Mouse (Mus musculus): ENCODE results near the gene Krt71. TPM values are rescaled to one million over a fixed set of nuclear protein-coding genes. Genes with fewer than 3 reads are reported as not detected.

Krt71 gene
- total RNA-seq (2021) = not detected
- long read RNA-seq, experiment 1 = 0 reads
- long read RNA-seq, experiment 2 = 0 reads

DNA sequence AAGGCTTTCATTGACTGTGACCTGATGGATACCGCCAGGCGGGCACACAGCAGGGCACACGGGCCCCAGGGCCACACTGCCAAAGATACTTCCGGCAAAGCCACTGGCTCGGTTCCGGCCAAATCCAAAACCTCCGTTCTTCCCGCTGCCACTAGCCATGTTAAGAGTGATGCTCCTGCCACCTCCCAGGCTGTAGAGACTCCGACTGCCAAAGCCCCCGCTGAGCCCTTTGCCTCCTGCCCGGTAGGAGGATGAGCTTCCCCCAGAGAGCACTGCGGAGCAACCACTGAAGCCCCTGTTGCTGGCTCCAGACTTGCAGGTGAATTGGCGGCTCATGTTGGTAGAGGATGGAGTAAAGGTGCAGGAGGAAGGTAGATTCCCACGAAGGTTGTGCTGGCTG lies at the start of gene Krt71:
TSS of gene Krt71 (minus strand) at position 399 of the 400 bp plus-strand sequence.
- DNase-seq = no peak
- intact Hi-C loops (cut with DNase I) = no loop called here

GRCm38 (mm10) chr15:101790867-101791266 lies 48.0 kb upstream of the Krt71 start:
- intact Hi-C loops (cut with DNase I) = no loop called here

GRCm38 (mm10) chr15:101786360-101786759 lies 43.5 kb upstream of the Krt71 start, which contains the start of gene Krt72:
Gene Krt72 (minus strand): TSS chr15:101786460.
- no peak for DNase-seq
- intact Hi-C loops (cut with DNase I) = no loop called here

More at GRCm38 (mm10) chr15:101790867-101791266, 48.0 kb upstream of the Krt71 start:
- DNase-seq = no peak

DNA sequence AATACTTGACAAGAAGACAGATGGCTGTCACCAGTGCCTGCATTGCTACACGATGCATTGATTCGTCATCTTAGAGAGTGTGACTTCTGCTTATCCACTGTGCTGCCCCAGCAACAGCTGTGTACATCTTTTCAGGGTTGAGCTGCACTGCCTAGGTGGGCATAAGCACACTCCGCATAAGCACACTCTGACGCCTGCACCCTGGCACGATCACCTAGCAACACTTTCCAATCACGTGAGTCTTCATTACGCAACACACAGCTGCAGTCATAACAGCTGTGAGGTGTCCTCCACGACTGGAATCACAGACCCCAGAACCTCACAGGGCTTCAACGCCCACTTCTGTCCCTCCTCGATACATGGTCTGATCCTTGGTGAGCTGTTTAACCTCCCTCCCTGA lies 30.5 kb upstream of the Krt71 start:
- intact Hi-C loops (cut with DNase I) = loop anchor here (2.0 kb wide), 3 partner anchors 253 to 435 kb away; no protein-coding TSS in a partner anchor
- DNase-seq = no peak

DNA sequence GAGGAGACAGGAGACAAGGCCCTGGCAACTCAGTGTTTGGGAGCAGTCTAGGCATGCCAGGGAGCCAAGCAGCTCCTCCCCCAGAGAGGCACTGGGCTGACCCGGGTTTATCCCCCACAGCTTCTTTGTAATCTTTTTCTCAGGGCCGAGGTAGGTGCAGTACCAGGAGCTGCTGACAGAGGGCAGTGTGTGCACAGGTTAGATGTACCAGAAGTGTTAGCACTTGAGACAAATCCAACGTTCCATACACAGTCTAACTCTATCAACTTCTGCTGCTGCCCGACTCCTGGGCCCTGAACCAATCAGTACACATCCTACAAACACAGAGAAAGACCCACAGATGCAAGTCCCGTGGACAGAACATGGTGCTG lies 29.8 kb upstream of the Krt71 start:
- intact Hi-C loops (cut with DNase I) = loop anchor here (1.0 to 2.0 kb wide), 5 partner anchors 201 to 434 kb away; no protein-coding TSS in a partner anchor

DNA sequence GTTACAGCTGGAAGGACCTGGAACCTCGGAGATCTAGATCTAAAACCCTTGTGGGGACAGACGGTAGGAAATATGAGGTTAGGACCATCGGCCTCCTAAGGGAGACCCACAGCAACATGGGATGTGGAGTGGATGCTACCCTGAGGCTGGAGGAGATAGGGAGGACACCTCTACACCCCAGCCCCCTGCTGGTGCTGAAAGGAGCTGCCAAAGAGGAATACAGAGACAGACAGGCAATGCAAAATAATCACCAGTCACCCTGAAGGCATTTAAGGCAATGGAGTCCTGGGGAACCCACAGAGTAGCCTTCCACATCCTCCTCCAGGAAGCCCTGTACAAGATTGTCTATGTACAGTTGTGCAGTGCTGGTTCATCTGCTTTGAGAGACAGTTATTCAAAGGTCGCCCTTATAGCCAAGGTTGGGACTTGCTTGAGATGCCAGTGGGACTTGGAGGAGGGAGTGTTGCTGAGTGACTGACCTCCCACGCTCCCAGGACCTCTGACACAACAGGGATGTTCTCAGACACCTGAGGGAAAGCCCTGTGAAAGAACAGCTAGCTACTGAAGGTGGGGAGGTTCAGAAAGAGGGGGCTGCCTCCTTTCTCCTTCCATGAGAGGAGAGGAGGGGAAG lies 29.3 kb upstream of the Krt71 start:
- intact Hi-C loops (cut with DNase I) = loop anchor here (1.0 to 2.0 kb wide), 5 partner anchors 201 to 433 kb away; no protein-coding TSS in a partner anchor

More for the DNA sequence above, 29.8 kb upstream of the Krt71 start:
- peak; percentile 83 to 90 for DNase-seq

GRCm38 (mm10) chr15:101770226-101770625 lies 27.3 kb upstream of the Krt71 start:
- intact Hi-C loops (cut with DNase I) = no loop called here
- no peak for DNase-seq

More for the DNA sequence above, 29.3 kb upstream of the Krt71 start:
- peak; percentile 8 to 26 for DNase-seq

- intact Hi-C loops (cut with DNase I) = no loop called here
- DNase-seq = no peak
Measured at GRCm38 (mm10) chr15:101737786-101738185, 5.1 kb downstream of the Krt71 start.

GRCm38 (mm10) chr15:101730653-101731052 lies 12.3 kb downstream of the Krt71 start:
- intact Hi-C loops (cut with DNase I) = no loop called here
- DNase-seq = no peak

DNA sequence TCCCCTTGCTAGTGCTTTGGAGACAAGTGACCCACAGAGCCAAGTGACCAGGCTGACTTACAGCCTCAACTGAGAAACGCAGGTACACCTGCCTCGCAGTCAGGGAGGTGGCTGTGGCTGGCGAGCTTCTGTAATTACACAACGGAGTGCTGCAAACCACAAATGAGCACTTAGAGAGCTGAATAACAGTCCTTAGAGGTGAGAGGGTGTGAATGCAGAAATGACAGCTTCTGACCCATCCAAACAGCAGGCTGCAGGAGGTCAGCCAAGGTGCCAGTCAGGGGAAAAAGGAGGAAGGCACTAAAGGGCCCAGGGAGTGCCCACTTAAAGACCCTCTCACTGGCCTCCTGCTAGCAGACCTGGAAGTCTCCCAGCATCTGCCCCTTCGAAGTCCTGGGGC lies 18.2 kb downstream of the Krt71 start:
- intact Hi-C loops (cut with DNase I) = no loop called here
- DNase-seq = no peak

DNA sequence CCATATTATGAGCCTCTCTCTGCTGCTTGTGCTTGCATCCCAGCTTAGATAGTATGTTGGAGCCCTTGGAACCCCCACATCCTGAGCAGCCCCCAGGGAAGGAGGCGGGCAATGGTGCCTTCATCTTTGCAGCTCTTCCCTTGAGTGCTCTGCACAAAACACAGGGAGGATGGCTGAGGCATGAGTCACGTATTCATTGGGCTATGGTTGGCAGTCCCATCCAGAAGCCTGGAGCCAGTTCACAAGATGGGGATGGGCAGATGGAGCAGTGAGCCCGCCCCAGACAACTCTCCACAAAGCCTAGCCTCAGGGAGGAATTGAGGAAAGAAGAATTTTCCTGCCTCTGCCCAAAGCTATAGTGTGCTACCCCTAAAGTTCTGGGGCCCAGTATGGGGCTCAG lies 27.1 kb downstream of the Krt71 start:
- intact Hi-C loops (cut with DNase I) = no loop called here

GRCm38 (mm10) chr15:101714356-101714755 lies 28.6 kb downstream of the Krt71 start:
- intact Hi-C loops (cut with DNase I) = no loop called here
- no peak for DNase-seq

More for the DNA sequence above, 27.1 kb downstream of the Krt71 start:
- DNase-seq = no peak

DNA sequence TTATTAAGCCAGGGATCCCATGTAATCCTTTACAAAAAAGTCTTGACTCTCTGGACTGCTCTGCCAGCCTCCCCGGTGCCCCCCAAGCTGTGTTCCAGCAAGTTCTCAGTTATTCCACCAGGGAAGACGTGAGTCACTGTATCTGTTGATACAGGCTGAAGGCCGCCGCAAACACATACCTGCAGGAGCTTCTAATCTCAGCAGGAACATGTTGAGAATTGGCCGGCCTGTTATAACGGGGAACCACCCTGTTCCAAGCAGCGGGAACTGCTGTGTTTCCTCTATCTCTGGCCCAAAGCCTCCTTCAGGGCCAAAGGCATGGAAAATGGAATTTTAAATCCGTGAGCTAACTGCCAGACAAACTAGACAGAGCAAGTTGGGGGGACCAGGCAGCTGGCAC lies 29.2 kb downstream of the Krt71 start:
- no peak for DNase-seq
- intact Hi-C loops (cut with DNase I) = no loop called here

DNA sequence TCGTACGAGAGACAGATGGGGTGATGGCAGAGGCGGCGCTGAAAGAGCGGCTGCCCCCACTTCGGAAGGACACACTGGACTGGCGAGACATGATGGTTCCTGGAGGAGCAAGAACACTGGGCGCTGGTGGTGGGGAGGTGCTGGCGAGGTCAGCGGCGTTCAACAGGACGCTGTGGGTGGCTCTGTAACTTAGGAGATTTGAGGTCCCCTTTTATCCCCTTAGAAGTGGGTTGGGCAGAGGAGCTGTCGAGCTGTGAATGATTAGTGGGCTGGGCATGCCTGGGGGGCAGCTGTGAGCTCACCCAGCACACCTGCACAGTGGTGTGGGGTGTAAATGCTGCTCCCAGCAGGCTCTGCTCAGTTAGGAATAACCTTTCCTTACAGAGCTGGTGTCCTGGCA lies 30.2 kb downstream of the Krt71 start, which contains the start of gene Krt5:
TSS of gene Krt5 (minus strand) at position 179 of the 400 bp plus-strand sequence.
- intact Hi-C loops (cut with DNase I) = no loop called here
- no peak for DNase-seq

- intact Hi-C loops (cut with DNase I) = no loop called here
- no peak for DNase-seq
Measured at GRCm38 (mm10) chr15:101708683-101709082, 34.2 kb downstream of the Krt71 start.

DNA sequence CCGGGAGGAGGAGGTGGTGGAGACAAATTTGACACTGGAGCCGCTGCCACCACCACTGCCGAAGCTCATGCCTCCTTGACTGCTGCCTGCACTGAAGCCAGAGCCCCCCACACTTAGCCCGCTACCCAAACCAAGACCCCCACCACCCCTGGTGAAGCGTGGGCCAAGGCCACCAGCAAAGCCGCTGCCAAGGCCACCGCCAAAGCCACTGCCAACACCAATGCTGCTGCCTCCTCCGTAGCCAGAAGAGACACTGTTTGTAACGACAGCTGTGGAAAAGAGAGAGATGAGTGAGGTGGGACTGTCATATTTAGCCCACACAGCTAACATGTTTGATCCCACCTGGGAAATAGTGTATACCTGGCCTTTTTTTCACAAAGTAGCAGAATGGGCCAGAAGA lies 35.5 kb downstream of the Krt71 start:
- intact Hi-C loops (cut with DNase I) = no loop called here
- no peak for DNase-seq

DNA sequence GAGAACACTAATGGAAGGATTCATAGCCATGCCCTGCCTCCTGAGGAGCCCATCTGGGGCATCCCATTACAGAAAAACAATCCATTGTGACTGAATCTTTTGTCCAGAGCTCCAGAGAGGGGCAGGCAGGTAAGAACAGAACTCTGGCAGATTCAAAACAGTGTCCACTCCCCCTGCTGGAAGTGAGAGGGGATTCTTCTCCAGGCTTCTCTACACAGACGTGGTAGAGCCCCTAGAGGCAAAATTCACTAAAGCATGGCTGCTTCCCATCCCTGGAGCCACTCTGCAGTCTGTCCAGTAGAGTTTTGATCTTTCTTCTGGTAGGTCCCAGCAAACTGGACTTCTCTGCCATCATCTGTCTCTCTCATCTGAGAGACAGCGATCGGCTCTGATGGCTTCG lies 38.8 kb downstream of the Krt71 start:
- DNase-seq = no peak

DNA sequence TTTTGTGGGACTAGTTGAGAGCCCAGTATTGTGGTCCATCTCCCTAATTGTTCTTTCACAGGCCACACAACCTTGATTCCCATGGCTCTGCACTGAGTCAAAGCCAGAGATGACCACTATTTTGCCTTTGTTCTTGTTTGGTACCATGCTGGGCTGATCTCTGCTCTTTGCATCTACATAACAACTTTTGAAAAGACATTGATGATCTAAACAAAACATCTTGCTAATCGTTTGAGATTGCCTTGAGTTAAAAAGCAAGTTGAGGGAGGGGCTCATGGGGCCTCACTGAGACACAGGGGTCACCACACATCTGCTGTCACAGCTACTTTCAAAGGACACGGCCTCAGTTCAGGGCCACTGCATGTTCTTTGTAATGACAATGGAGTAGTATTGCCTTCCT lies 40.5 kb downstream of the Krt71 start:
- intact Hi-C loops (cut with DNase I) = no loop called here

More for the DNA sequence above, 38.8 kb downstream of the Krt71 start:
- intact Hi-C loops (cut with DNase I) = no loop called here

DNA sequence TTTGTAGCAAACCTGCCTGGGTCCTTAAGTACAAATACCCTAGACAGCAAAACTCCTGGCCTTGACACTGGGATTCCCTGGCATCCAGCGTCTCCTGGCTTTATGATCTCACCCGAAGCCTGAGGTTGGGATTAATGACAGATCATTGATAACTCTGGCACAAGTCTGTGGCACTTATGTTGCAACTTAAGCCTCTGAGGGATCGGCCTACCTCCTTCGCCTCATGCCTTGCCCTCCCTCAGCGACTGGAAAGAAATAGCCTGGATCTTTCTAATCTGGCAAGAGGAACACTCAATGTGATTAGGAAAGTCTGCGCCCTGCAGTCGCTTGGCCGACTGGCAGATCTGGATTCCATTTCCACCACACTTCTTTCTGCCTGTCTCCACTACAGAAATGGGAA lies 43.0 kb downstream of the Krt71 start:
- DNase-seq = no peak
- intact Hi-C loops (cut with DNase I) = no loop called here

More for the DNA sequence above, 40.5 kb downstream of the Krt71 start:
- no peak for DNase-seq

DNA sequence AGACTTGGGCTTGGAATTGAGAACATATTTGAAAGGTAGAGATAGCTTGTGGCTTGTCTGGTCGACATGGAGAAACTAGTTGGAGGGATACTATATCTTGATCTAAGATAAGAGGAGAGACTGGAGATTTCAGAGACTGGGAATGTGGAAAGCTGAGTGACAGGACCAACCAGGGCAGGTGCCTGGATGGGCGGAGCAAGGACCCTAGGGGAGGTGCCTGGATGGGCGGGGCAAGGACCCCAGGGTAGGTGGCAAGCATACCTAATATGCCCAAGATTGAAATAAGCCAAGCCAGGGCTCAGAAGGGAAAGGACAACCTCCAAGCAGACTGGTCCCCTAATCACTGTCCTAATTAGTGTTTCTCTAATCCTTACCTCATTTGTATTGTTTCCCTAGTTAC lies 43.7 kb downstream of the Krt71 start:
- intact Hi-C loops (cut with DNase I) = no loop called here
- no peak for DNase-seq

GRCm38 (mm10) chr15:101697326-101698188 lies 45.4 kb downstream of the Krt71 start:
- intact Hi-C loops (cut with DNase I) = no loop called here
- DNase-seq = no peak

All from heart, postnatal 14 days (tissue).